Mouse (Mus musculus) heart, embryonic 14.5 days (tissue): ENCODE data around the gene Eif3d. TPM values are rescaled to one million over a fixed set of nuclear protein-coding genes. Genes with fewer than 3 reads are reported as not detected.
A peak's percentile ranks its signal among the peaks of the same experiment; 100 is the strongest.

ENCODE experiments used
- ATAC-seq: fragments of 200-750 bp; cut with Nextera tagmentation; 2 replicates; pipeline ENCODE4 v1.8.0; 2017; ENCODE audit warnings: low read depth, moderate TSS enrichment; ENCODE audit not compliant: insufficient number of reproducible peaks, insufficient read depth, low FRiP score
- H3K27ac ChIP-seq, 2 experiments: fragments of 200-500 bp in 1 of 2; fragments of 300-500 bp in 1 of 2; sonication (generic) in 1 of 2; replicated peaks in 1 of 2; 2 replicates each; pipeline ENCODE4 v1.5.1; 2012 to 2014; ENCODE audit warnings: low read depth in 2 of 2, low read length in 2 of 2, control low read depth in 1 of 2, mild to moderate bottlenecking in 1 of 2, mixed read lengths in 1 of 2; ENCODE audit not compliant: control insufficient read depth in 1 of 2, insufficient read depth in 1 of 2
- H3K27me3 ChIP-seq: fragments of 300-500 bp; sonication (generic); 2 replicates; pipeline ENCODE4 v1.6.1; 2014; ENCODE audit warnings: mild to moderate bottlenecking, low read length, control low read depth; ENCODE audit not compliant: control insufficient read depth, insufficient read depth
- H3K36me3 ChIP-seq: fragments of 300-500 bp; sonication (generic); 2 replicates; pipeline ENCODE4 v1.6.1; 2014; ENCODE audit warnings: mild to moderate bottlenecking, control low read depth, low read length, mixed read lengths; ENCODE audit not compliant: control insufficient read depth, insufficient read depth
- H3K4me1 ChIP-seq, 2 experiments: fragments of 200-500 bp in 1 of 2; fragments of 300-500 bp in 1 of 2; sonication (generic) in 1 of 2; 2 replicates each; pipeline ENCODE4 v1.6.1; 2012 to 2014; ENCODE audit warnings: low read length in 2 of 2, control low read depth in 1 of 2, mixed read lengths in 1 of 2; ENCODE audit not compliant: control insufficient read depth in 2 of 2, insufficient read depth in 2 of 2
- H3K4me2 ChIP-seq: fragments of 300-500 bp; sonication (generic); 2 replicates; pipeline ENCODE4 v1.6.1; 2014; ENCODE audit warnings: mild to moderate bottlenecking, low read length
- H3K4me3 ChIP-seq, 2 experiments: fragments of 200-500 bp in 1 of 2; fragments of 300-500 bp in 1 of 2; sonication (generic) in 1 of 2; 2 replicates each; pipeline ENCODE4 v1.5.1; 2012 to 2014; ENCODE audit warnings: low read length in 2 of 2, mild to moderate bottlenecking in 2 of 2, control low read depth in 1 of 2, low read depth in 1 of 2, moderate library complexity in 1 of 2; ENCODE audit not compliant: control insufficient read depth in 1 of 2, insufficient read depth in 1 of 2
- H3K9ac ChIP-seq: fragments of 300-500 bp; sonication (generic); 2 replicates; pipeline ENCODE4 v1.6.1; 2014; ENCODE audit warnings: mild to moderate bottlenecking, low read length
- H3K9me3 ChIP-seq: fragments of 300-500 bp; sonication (generic); 2 replicates; pipeline ENCODE4 v1.6.1; 2016; ENCODE audit warnings: low read length, control low read depth; ENCODE audit not compliant: control insufficient read depth
- WGBS: fragments of 180-500 bp; shearing (Covaris S2); extraction: QIAGEN DNeasy Blood & Tissue Kit; methylation state at CpG from one replicate; pipeline ENCODE4 v1.1.7; 2014; 5-methylcytosine and 5-hydroxymethylcytosine counted together
- polyA plus RNA-seq: library from polyadenylated mRNA; unstranded; fragments of >200 nt; fragmentation: Nextera tagmentation; extraction: Ambion mirVana; gene quantifications from 2 replicates; pipeline ENCODE4 v1.2.1, GENCODE M21; 2014

Eif3d gene
- polyA plus RNA-seq, 1 experiment from 2014 or later, result 135 TPM

GRCm38 (mm10) chr15:77928091-77928490 is 42.5 kb downstream of the Eif3d start:
- Histone ChIP-seq H3K9ac (peak overlapping the region; percentile 75), H3K9me3 (no peaks in the 10 kb centered on the region), H3K4me2 (peak overlapping the region; percentile 82), H3K4me3 (peak overlapping the region; percentile 77 to 83), H3K36me3 (peaks cover 45% of the 10 kb centered on the region), H3K4me1 (peaks cover 4 to 18% of the 10 kb centered on the region in 2 experiments; a peak in 3 of 4 replicates), H3K27ac (peak overlapping the region; percentile 93 to 94; a peak in 3 of 4 replicates), H3K27me3 (no peaks in the 10 kb centered on the region)
- ATAC-seq, result no peak
- WGBS, result 21% methylated on average over 4 of the region's 4 CpGs

- no peak overlapping the region for H3K4me3 ChIP-seq
- peaks cover 4 to 18% of the 10 kb centered on the region in 2 experiments; a peak in 3 of 4 replicates for H3K4me1 ChIP-seq
- no peaks in the 10 kb centered on the region for H3K27me3 ChIP-seq
- peaks cover 57% of the 10 kb centered on the region for H3K36me3 ChIP-seq
- WGBS, result 94% methylated on average over 5 of the region's 5 CpGs
- H3K9ac ChIP-seq, result no peak overlapping the region
- no peak for ATAC-seq
- H3K4me2 ChIP-seq, result no peak overlapping the region
- H3K9me3 ChIP-seq, result no peaks in the 10 kb centered on the region
- no peak overlapping the region for H3K27ac ChIP-seq
These were observed 43.7 kb downstream of the Eif3d start for GRCm38 (mm10) chr15:77926921-77927320.

GRCm38 (mm10) chr15:77925195-77925594 is 45.4 kb downstream of the Eif3d start:
- H3K27me3 ChIP-seq, result no peaks in the 10 kb centered on the region
- peaks cover 73% of the 10 kb centered on the region for H3K36me3 ChIP-seq
- no peak for ATAC-seq
- H3K4me1 ChIP-seq, result peaks cover 4 to 18% of the 10 kb centered on the region in 2 experiments; a peak in 3 of 4 replicates
- no peak overlapping the region for H3K4me2 ChIP-seq
- no peaks in the 10 kb centered on the region for H3K9me3 ChIP-seq
- 96% methylated on average over 2 of the region's 2 CpGs for WGBS
- no peak overlapping the region for H3K4me3 ChIP-seq
- H3K9ac ChIP-seq, result no peak overlapping the region
- H3K27ac ChIP-seq, result no peak overlapping the region

- Histone ChIP-seq H3K9ac (no peak overlapping the region), H3K36me3 (peaks cover 89% of the 10 kb centered on the region), H3K27me3 (no peaks in the 10 kb centered on the region), H3K27ac (no peak overlapping the region), H3K9me3 (no peaks in the 10 kb centered on the region), H3K4me1 (peaks cover 4 to 12% of the 10 kb centered on the region in 2 experiments; a peak in 3 of 4 replicates), H3K4me2 (no peak overlapping the region), H3K4me3 (no peak overlapping the region)
- WGBS, result 66% methylated on average over 9 of the region's 9 CpGs
- no peak for ATAC-seq
These were observed 47.2 kb downstream of the Eif3d start for GRCm38 (mm10) chr15:77923267-77924035.

DNA sequence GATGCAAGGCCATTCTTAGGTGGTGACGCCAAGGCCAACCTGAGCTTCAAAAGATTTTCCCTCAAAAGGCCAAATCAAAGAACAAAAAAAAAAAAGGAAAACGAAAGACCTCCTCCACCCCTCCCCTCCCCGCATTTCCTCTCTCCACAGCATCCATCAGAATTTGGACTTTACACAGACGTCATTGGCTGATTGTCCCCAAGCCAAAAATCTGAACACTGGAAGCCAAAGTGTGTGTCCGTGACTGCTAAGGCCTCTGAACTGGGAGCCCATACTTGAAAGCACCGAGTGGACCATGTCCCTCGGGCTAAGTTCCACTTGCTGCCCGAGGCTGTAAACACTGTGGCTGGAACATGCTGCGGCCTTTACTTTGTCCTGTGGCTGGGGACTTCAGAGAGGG is 47.9 kb downstream of the Eif3d start:
- Histone ChIP-seq H3K4me3 (no peak overlapping the region), H3K36me3 (peaks cover 97% of the 10 kb centered on the region), H3K4me2 (no peak overlapping the region), H3K27me3 (no peaks in the 10 kb centered on the region), H3K9me3 (no peaks in the 10 kb centered on the region), H3K27ac (no peak overlapping the region), H3K4me1 (peaks cover 1 to 6% of the 10 kb centered on the region in 2 experiments; a peak in 3 of 4 replicates), H3K9ac (no peak overlapping the region)
- 78% methylated on average over 9 of the region's 9 CpGs for WGBS
- ATAC-seq, result no peak

GRCm38 (mm10) chr15:77921636-77922035 is 49.0 kb downstream of the Eif3d start:
- 66% methylated on average over 6 of the region's 6 CpGs for WGBS
- no peak for ATAC-seq

DNA sequence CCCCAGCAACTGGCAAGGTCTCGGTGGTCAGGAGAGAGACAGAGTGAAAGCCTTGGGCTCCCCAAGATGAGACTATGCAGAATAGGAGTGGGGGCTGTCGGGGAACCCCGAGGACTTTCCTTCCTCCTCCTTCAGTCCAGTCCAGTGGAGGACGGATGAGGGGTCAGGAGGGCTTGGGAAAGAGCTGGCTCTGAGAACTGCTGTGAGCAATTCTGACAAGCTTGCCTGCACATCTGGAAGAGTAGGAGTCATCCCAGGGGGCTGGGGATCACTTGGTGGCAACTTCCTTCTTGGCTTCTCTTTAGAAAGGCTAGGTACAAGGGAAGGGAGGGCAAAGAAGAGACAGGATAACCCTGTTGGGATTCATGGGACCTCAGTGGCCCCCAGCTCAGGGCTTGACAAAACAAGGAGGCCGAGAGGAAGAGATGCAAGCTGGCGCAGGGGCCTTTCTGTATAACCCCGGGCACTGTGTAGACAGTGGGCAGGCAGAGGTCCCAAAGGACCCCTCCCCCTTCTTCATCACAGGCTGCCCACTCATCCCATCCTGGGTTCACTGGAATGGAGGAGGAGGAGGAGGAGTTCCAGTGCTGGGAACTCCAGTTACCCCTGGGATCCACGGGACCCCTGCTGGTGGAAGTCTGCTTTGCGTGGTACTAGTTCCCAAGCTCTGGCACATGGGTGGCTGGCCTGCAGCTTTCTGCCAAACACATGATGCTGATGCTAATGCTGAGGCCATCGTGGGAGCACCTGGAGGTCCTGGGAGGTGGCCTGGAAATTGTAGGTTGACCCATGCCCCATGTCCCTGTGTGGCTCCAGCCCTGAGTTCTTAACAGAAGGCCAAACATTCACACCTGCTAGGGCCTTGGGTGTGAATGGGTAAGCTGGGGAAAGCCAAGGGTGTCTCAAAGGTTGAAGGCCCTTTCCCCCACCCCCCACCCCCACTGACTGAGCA is 49.8 kb downstream of the Eif3d start:
- H3K4me2 ChIP-seq, result no peak overlapping the region
- no peak overlapping the region for H3K4me3 ChIP-seq
- WGBS, result 78% methylated on average over 10 of the region's 10 CpGs
- H3K27me3 ChIP-seq, result no peaks in the 10 kb centered on the region
- no peaks in the 10 kb centered on the region for H3K9me3 ChIP-seq
- no peaks in the 10 kb centered on the region for H3K4me1 ChIP-seq
- no peak overlapping the region for H3K27ac ChIP-seq
- ATAC-seq, result no peak
- no peak overlapping the region for H3K9ac ChIP-seq
- H3K36me3 ChIP-seq, result peaks cover 94% of the 10 kb centered on the region

More at GRCm38 (mm10) chr15:77921636-77922035, 49.0 kb downstream of the Eif3d start:
- Histone ChIP-seq H3K27me3 (no peaks in the 10 kb centered on the region), H3K4me2 (no peak overlapping the region), H3K4me1 (no peaks in the 10 kb centered on the region), H3K4me3 (no peak overlapping the region), H3K9ac (no peak overlapping the region), H3K36me3 (peaks cover 94% of the 10 kb centered on the region), H3K9me3 (no peaks in the 10 kb centered on the region), H3K27ac (no peak overlapping the region)
